Mouse (Mus musculus) stomach, embryonic 15.5 days (tissue): ENCODE data around the gene BC049715. TPM values are rescaled to one million over a fixed set of nuclear protein-coding genes. Genes with fewer than 3 reads are reported as not detected.
"Not testable (repeated sequence)": the region's sequence is repeated elsewhere in the genome, so short reads cannot be mapped to it uniquely, and the experiment has no call there.

Experiments
- ATAC-seq: fragments of 200-750 bp; cut with Nextera tagmentation; 2 replicates; pipeline ENCODE4 v1.8.0; 2017; ENCODE audit warnings: low read depth, moderate number of reproducible peaks, moderate TSS enrichment; ENCODE audit not compliant: insufficient read depth, low FRiP score
- H3K27ac ChIP-seq: fragments of 300-500 bp; sonication (generic); 2 replicates; pipeline ENCODE4 v1.5.1; 2015; ENCODE audit warnings: mild to moderate bottlenecking, inconsistent platforms
- H3K27me3 ChIP-seq: fragments of 300-500 bp; sonication (generic); replicated peaks from 2 replicates; pipeline ENCODE4 v1.6.1; 2015; ENCODE audit warnings: inconsistent platforms
- H3K36me3 ChIP-seq: fragments of 300-500 bp; sonication (generic); 2 replicates; pipeline ENCODE4 v1.6.1; 2015; ENCODE audit warnings: inconsistent platforms
- H3K4me1 ChIP-seq: fragments of 300-500 bp; sonication (generic); 2 replicates; pipeline ENCODE4 v1.6.1; 2015; ENCODE audit warnings: inconsistent platforms
- H3K4me2 ChIP-seq: fragments of 300-500 bp; sonication (generic); 2 replicates; pipeline ENCODE4 v1.6.1; 2015; ENCODE audit warnings: mild to moderate bottlenecking, inconsistent platforms
- H3K4me3 ChIP-seq: fragments of 300-500 bp; sonication (generic); replicated peaks from 2 replicates; pipeline ENCODE4 v1.5.1; 2015; ENCODE audit warnings: inconsistent platforms
- H3K9ac ChIP-seq: fragments of 300-500 bp; sonication (generic); 2 replicates; pipeline ENCODE4 v1.6.1; 2015; ENCODE audit warnings: inconsistent platforms
- H3K9me3 ChIP-seq: fragments of 300-500 bp; sonication (generic); 2 replicates; pipeline ENCODE4 v1.6.1; 2016; ENCODE audit warnings: inconsistent platforms
- WGBS: fragments of 180-500 bp; shearing (Covaris S2); methylation state at CpG from one replicate; pipeline ENCODE4 v1.1.7; 2015; 5-methylcytosine and 5-hydroxymethylcytosine counted together
- microRNA-seq: library from miRNA; unstranded; fragments of <30 nt; microRNA quantifications from one replicate; pipeline ENCODE4, GENCODE M21; 2016
- polyA plus RNA-seq: library from polyadenylated mRNA; unstranded; fragments of >200 nt; fragmentation: Nextera tagmentation; extraction: Ambion mirVana; gene quantifications from 2 replicates; pipeline ENCODE4 v1.2.1, GENCODE M21; 2015

BC049715 gene
- polyA plus RNA-seq, 1 experiment from 2014 or later: 1.2 TPM

- H3K4me1 ChIP-seq: no peaks in the 10 kb centered on the region
- no peak for ATAC-seq
- H3K9me3 ChIP-seq: no peaks in the 10 kb centered on the region
- H3K27ac ChIP-seq: peak within 1 kb of the TSS; percentile 37; the same call in 1 of the 2 replicates
- H3K4me3 ChIP-seq: peak within 1 kb of the TSS; percentile 33
- no peak within 1 kb of the TSS; the same call in 1 of the 2 replicates for H3K9ac ChIP-seq
- peak within 1 kb of the TSS; percentile 39 for H3K4me2 ChIP-seq
- 32% methylated on average over 9 of the region's 9 CpGs for WGBS
- H3K27me3 ChIP-seq: no peaks in the 10 kb centered on the region
- no peaks in the 10 kb centered on the region for H3K36me3 ChIP-seq
These were observed 48.2 kb downstream of the BC049715 start, which contains the start of gene Mgp for GRCm38 (mm10) chr6:136875670-136876069. Gene Mgp, minus strand, starts transcription at chr6:136875823.

- WGBS: 61% methylated on average over 8 of the region's 8 CpGs
- Histone ChIP-seq H3K27ac (no peak overlapping the region), H3K9me3 (no peaks in the 10 kb centered on the region), H3K4me1 (no peaks in the 10 kb centered on the region), H3K27me3 (no peaks in the 10 kb centered on the region), H3K4me3 (no peak overlapping the region), H3K4me2 (no peak overlapping the region), H3K36me3 (no peaks in the 10 kb centered on the region), H3K9ac (no peak overlapping the region)
- ATAC-seq: no peak
These were observed 54.3 kb downstream of the BC049715 start for GRCm38 (mm10) chr6:136881678-136882077.

DNA sequence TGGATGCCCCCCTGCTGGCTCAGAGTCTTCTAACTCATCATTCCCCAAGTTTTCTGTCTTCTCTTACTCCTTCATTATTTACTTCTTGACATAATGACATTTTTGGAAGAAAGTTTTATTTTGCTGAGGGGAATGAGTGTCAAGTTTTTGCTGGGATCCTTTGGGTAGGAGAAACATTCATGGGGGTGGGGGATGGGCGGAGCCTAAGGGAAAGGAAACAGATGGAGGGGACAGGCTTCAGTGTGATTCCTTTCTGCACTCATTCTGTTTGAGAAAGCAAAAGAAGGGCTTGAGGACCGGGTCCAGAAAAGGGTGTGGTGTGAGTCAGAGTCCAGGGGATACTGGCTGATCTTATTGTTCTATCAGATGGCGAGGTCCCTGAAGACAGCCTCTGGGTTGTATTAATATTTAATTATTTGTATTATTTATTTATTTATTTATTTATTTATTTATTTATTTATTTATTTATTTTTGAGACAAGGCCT lies 56.0 kb downstream of the BC049715 start:
- Histone ChIP-seq H3K9me3 (no peaks in the 10 kb centered on the region), H3K4me1 (0 out of 2 replicates have a peak, but pooled peaks cover 6% of the 10 kb centered on the region), H3K4me2 (no peak overlapping the region), H3K36me3 (no peaks in the 10 kb centered on the region), H3K4me3 (no peak overlapping the region), H3K27me3 (no peaks in the 10 kb centered on the region), H3K27ac (no peak overlapping the region), H3K9ac (no peak overlapping the region)
- whole genome bisulfite sequencing: 73% methylated on average over 3 of the region's 3 CpGs
- ATAC-seq: no peak

- no peaks in the 10 kb centered on the region for H3K9me3 ChIP-seq
- H3K36me3 ChIP-seq: no peaks in the 10 kb centered on the region
- 92% methylated on average over 6 of the region's 6 CpGs for WGBS
- H3K4me1 ChIP-seq: 0 out of 2 replicates have a peak, but pooled peaks cover 6% of the 10 kb centered on the region
- no peak overlapping the region for H3K27ac ChIP-seq
- no peak overlapping the region for H3K9ac ChIP-seq
- H3K27me3 ChIP-seq: no peaks in the 10 kb centered on the region
- no peak overlapping the region for H3K4me2 ChIP-seq
- ATAC-seq: no peak
- H3K4me3 ChIP-seq: no peak overlapping the region
These were observed 56.5 kb downstream of the BC049715 start for GRCm38 (mm10) chr6:136883961-136884360.

- not testable (repeated sequence) for H3K9me3 ChIP-seq, ATAC-seq, H3K27ac ChIP-seq, H3K4me3 ChIP-seq, H3K36me3 ChIP-seq, H3K9ac ChIP-seq, H3K4me2 ChIP-seq, H3K27me3 ChIP-seq, H3K4me1 ChIP-seq
- WGBS: 50% methylated on average over 1 of the region's 1 CpGs
These were observed 57.3 kb downstream of the BC049715 start for GRCm38 (mm10) chr6:136884766-136885165.

- Histone ChIP-seq H3K4me3 (no peak overlapping the region), H3K4me1 (0 out of 2 replicates have a peak, but pooled peaks cover 6% of the 10 kb centered on the region), H3K27ac (peak overlapping the region; percentile 66), H3K27me3 (no peaks in the 10 kb centered on the region), H3K36me3 (no peaks in the 10 kb centered on the region), H3K9ac (no peak overlapping the region), H3K9me3 (no peaks in the 10 kb centered on the region), H3K4me2 (no peak overlapping the region)
- 40% methylated on average over 9 of the region's 9 CpGs for WGBS
- ATAC-seq: no peak; the same call in 1 of the 2 replicates
These were observed 60.4 kb downstream of the BC049715 start for GRCm38 (mm10) chr6:136887854-136888253.

GRCm38 (mm10) chr6:136889067-136889466 lies 61.6 kb downstream of the BC049715 start:
- ATAC-seq: no peak
- WGBS: 89% methylated on average over 6 of the region's 6 CpGs

GRCm38 (mm10) chr6:136889554-136889953 lies 62.1 kb downstream of the BC049715 start:
- WGBS: 89% methylated on average over 6 of the region's 6 CpGs
- no peak overlapping the region for H3K27ac ChIP-seq
- ATAC-seq: no peak

More at GRCm38 (mm10) chr6:136889067-136889466, 61.6 kb downstream of the BC049715 start:
- Histone ChIP-seq H3K4me3 (no peak overlapping the region), H3K4me2 (no peak overlapping the region), H3K27me3 (no peaks in the 10 kb centered on the region), H3K4me1 (0 out of 2 replicates have a peak, but pooled peaks cover 6% of the 10 kb centered on the region), H3K36me3 (no peaks in the 10 kb centered on the region), H3K9ac (no peak overlapping the region), H3K9me3 (no peaks in the 10 kb centered on the region), H3K27ac (no peak overlapping the region)

More at GRCm38 (mm10) chr6:136889554-136889953, 62.1 kb downstream of the BC049715 start:
- H3K27me3 ChIP-seq: no peaks in the 10 kb centered on the region
- H3K9me3 ChIP-seq: no peaks in the 10 kb centered on the region
- H3K4me2 ChIP-seq: no peak overlapping the region
- H3K4me1 ChIP-seq: peaks cover 8% of the 10 kb centered on the region
- H3K4me3 ChIP-seq: no peak overlapping the region
- no peak overlapping the region for H3K9ac ChIP-seq
- no peaks in the 10 kb centered on the region for H3K36me3 ChIP-seq

Small RNA genes within 50 kb of the gene (microRNA-seq; reads per million reads assigned to microRNA genes)
- gene Gm44364: not detected

Other genes with a start within 250 kb of the BC049715 start
- 15.1 and 20.1 TPM in 2 replicates for gene Plbd1, start 165.7 kb upstream of the BC049715 start, polyA plus RNA-seq
- 13.3 and 16.7 TPM in 2 replicates for gene Gucy2c, start 45.9 kb upstream of the BC049715 start, polyA plus RNA-seq
- gene Hist4h4, start 23.2 kb upstream of the BC049715 start, polyA plus RNA-seq: 0.49 and 0.72 TPM in 2 replicates
- 166 and 190 TPM in 2 replicates for gene H2afj, start 19.4 kb upstream of the BC049715 start, polyA plus RNA-seq
- 83.7 and 93.7 TPM in 2 replicates for gene Wbp11, start 607 bp downstream of the BC049715 start, polyA plus RNA-seq
- 1.0 and 1.9 TPM in 2 replicates for gene Smco3, start 7.8 kb downstream of the BC049715 start, polyA plus RNA-seq
- gene Art4, start 30.1 kb downstream of the BC049715 start, polyA plus RNA-seq: 5.5 and 7.7 TPM in 2 replicates
- 150 and 225 TPM in 2 replicates for gene Mgp, start 48.2 kb downstream of the BC049715 start, polyA plus RNA-seq
- 40.1 and 57.2 TPM in 2 replicates for gene Erp27, start 94.6 kb downstream of the BC049715 start, polyA plus RNA-seq
- gene Pde6h, start 96.2 kb downstream of the BC049715 start, polyA plus RNA-seq: not detected in 2 replicates
- 56.1 and 70.2 TPM in 2 replicates for gene Arhgdib, start 114.3 kb downstream of the BC049715 start, polyA plus RNA-seq